10 mouse cellular contexts compared by ENCODE assay signal in genomic region chr17:28486720-28487119, GRCm38 (mm10). TPM values are rescaled to one million over a fixed set of nuclear protein-coding genes. Genes with fewer than 3 reads are reported as not detected.
DNase-seq lines count a peak whose midpoint lies in the region; ATAC-seq and TF ChIP-seq lines count a peak whose summit lies in the region.
"Had no signal": no experiment of that assay in that cellular context is flagged by ENCODE, and none has a peak within 500 bp of the region (broad histone marks: within the 10 kb centered on the region; RNA-seq: fewer than 3 reads in every experiment).

No protein-coding gene starts in this region.

- no peaks in the 10 kb centered on the region for H3K9me3 ChIP-seq in liver, embryonic 11.5 days (ENCODE audit: control insufficient read depth, low read length)
- H3K9me3 ChIP-seq in embryonic facial prominence, embryonic 10.5 days = no peaks in the 10 kb centered on the region
- no peaks in the 10 kb centered on the region for H3K9me3 ChIP-seq in hindbrain, embryonic 15.5 days

- H3K4me2 ChIP-seq in liver, embryonic 11.5 days = peak overlapping the region; percentile 87; the same call in 1 of the 2 replicates
- peak overlapping the region; percentile 78 for H3K4me2 ChIP-seq in hindbrain, embryonic 15.5 days

- peaks cover 12% of the 10 kb centered on the region; the same call in 1 of the 2 replicates for H3K4me1 ChIP-seq in liver, embryonic 11.5 days (replicated peaks; ENCODE audit: control insufficient read depth, insufficient read depth, low read length)
- H3K4me1 ChIP-seq in embryonic facial prominence, embryonic 10.5 days = peaks cover 46% of the 10 kb centered on the region
- H3K4me1 ChIP-seq in hindbrain, embryonic 15.5 days (replicated peaks) = peaks cover 20% of the 10 kb centered on the region
- H3K4me1 ChIP-seq in olfactory bulb, adult 2 months (ENCODE audit: control insufficient read depth, insufficient read depth, low read length) = peaks cover 17% of the 10 kb centered on the region

- no peak for TF ChIP-seq CTCF in olfactory bulb, adult 2 months (IDR thresholded peaks at IDR 0.05; ENCODE audit: insufficient read depth, low read depth, low read length)

- no peaks in the 10 kb centered on the region for H3K27me3 ChIP-seq in liver, embryonic 11.5 days (replicated peaks; ENCODE audit: control insufficient read depth, insufficient read depth, low read length)
- no peaks in the 10 kb centered on the region for H3K27me3 ChIP-seq in embryonic facial prominence, embryonic 10.5 days (replicated peaks; ENCODE audit: low read depth, poor library complexity, severe bottlenecking)
- H3K27me3 ChIP-seq in hindbrain, embryonic 15.5 days = no peaks in the 10 kb centered on the region

- TF ChIP-seq POLR2A in olfactory bulb, adult 2 months (IDR thresholded peaks at IDR 0.05; ENCODE audit: insufficient read depth, low read depth, low read length) = no peak

- H3K27ac ChIP-seq in liver, embryonic 11.5 days (ENCODE audit: low read depth, low read length) = peak overlapping the region; percentile 72; the same call in 1 of the 2 replicates
- 0 out of 2 replicates have a peak overlapping the region, but pooled peaks have one; percentile 94 for H3K27ac ChIP-seq in embryonic facial prominence, embryonic 10.5 days (replicated peaks)
- H3K27ac ChIP-seq in hindbrain, embryonic 15.5 days (replicated peaks) = no peak overlapping the region
- no peak overlapping the region; the same call in 1 of the 2 replicates for H3K27ac ChIP-seq in olfactory bulb, adult 2 months (ENCODE audit: insufficient read depth, low read depth, low read length)
- H3K27ac ChIP-seq: heart, adult 2 months had no signal

- WGBS in liver, embryonic 11.5 days = 72% methylated on average over 6 of the region's 6 CpGs
- WGBS in embryonic facial prominence, embryonic 10.5 days = 78% methylated on average over 6 of the region's 6 CpGs
- 81% methylated on average over 6 of the region's 6 CpGs for WGBS in hindbrain, embryonic 15.5 days
- 80% methylated on average over 6 of the region's 6 CpGs for WGBS in olfactory bulb, adult 2 months

- ATAC-seq in liver, embryonic 11.5 days (replicated peaks; ENCODE audit: low FRiP score) = no peak
- no peak for ATAC-seq in hindbrain, embryonic 15.5 days (ENCODE audit: low FRiP score, low read depth)

- H3K4me3 ChIP-seq in liver, embryonic 11.5 days (ENCODE audit: low read depth, low read length) = no peak overlapping the region
- peak overlapping the region; percentile 94 for H3K4me3 ChIP-seq in embryonic facial prominence, embryonic 10.5 days
- peak overlapping the region; percentile 95 for H3K4me3 ChIP-seq in hindbrain, embryonic 15.5 days
- peak overlapping the region; percentile 99; the same call in 1 of the 2 replicates for H3K4me3 ChIP-seq in olfactory bulb, adult 2 months (ENCODE audit: insufficient read depth, low read depth, low read length)

- no peak overlapping the region for H3K9ac ChIP-seq in liver, embryonic 11.5 days (ENCODE audit: low read depth, low read length)
- no peak overlapping the region for H3K9ac ChIP-seq in hindbrain, embryonic 15.5 days

- H3K36me3 ChIP-seq in liver, embryonic 11.5 days (ENCODE audit: control insufficient read depth, insufficient read depth, low read length) = no peaks in the 10 kb centered on the region
- no peaks in the 10 kb centered on the region for H3K36me3 ChIP-seq in embryonic facial prominence, embryonic 10.5 days (replicated peaks)
- no peaks in the 10 kb centered on the region for H3K36me3 ChIP-seq in hindbrain, embryonic 15.5 days

- no peak for DNase-seq in liver, embryonic 11.5 days (ENCODE audit: low spot score)
- DNase-seq in liver = no peak
- DNase-seq in embryonic facial prominence, embryonic 10.5 days (ENCODE audit: low spot score) = peak; percentile 19
- no peak for DNase-seq in thymus, postnatal 10 days (ENCODE audit: low spot score in 2 of 2)
- no peak for DNase-seq in layer of hippocampus, postnatal 25 days (ENCODE audit: extremely low spot score in 1 of 2, low spot score in 1 of 2)

RNA-seq across cellular contexts. Expression of gene Fkbp5, which starts 30.6 kb away (rescaled TPM):
- 8.8 and 10.1 TPM in 2 replicates for polyA plus RNA-seq in liver, embryonic 11.5 days (2014; fragmentation: Nextera tagmentation; extraction: Ambion mirVana)
- 32.0 and 32.8 TPM in 2 replicates for polyA plus RNA-seq in embryonic facial prominence, embryonic 10.5 days (2016; fragmentation: Nextera tagmentation; extraction: Ambion mirVana)
- 31.5 and 32.5 TPM in 2 replicates for polyA plus RNA-seq in hindbrain, embryonic 15.5 days (2015; fragmentation: Nextera tagmentation; extraction: Ambion mirVana)
- 185 TPM in 1 of 2 replicates, not detected in the other for polyA plus RNA-seq in olfactory bulb, adult 2 months (2012; ENCODE audit: insufficient read depth, insufficient read length, low replicate concordance, missing spikeins)
- 10 to 100 TPM; 62.5 to 85.0 TPM for total RNA-seq in layer of hippocampus, postnatal 25 days (2021)

RNA-seq across cellular contexts. Expression of gene Armc12, which starts 43.9 kb away (rescaled TPM):
- not detected in 2 replicates for polyA plus RNA-seq in liver, embryonic 11.5 days (2014; fragmentation: Nextera tagmentation; extraction: Ambion mirVana)
- polyA plus RNA-seq in embryonic facial prominence, embryonic 10.5 days (2016; fragmentation: Nextera tagmentation; extraction: Ambion mirVana) = not detected in 2 replicates
- polyA plus RNA-seq in hindbrain, embryonic 15.5 days (2015; fragmentation: Nextera tagmentation; extraction: Ambion mirVana) = not detected in 2 replicates
- not detected in 2 replicates for polyA plus RNA-seq in olfactory bulb, adult 2 months (2012; ENCODE audit: insufficient read depth, insufficient read length, low replicate concordance, missing spikeins)
- total RNA-seq in layer of hippocampus, postnatal 25 days (2021) = not detected
- total RNA-seq: heart, adult 2 months; left cerebral cortex, adult 8-10 months had no signal
- polyA plus RNA-seq: activated CD4-positive, CD25-positive, alpha-beta regulatory T cell, adult 4 months had no signal

Comparison
In these comparisons a context has a peak if more than half of its experiments do, and no peak if none do; other contexts are left out.
1. H3K27ac ChIP-seq: peak in liver, embryonic 11.5 days (single experiment) and embryonic facial prominence, embryonic 10.5 days (single experiment); none in hindbrain, embryonic 15.5 days (single experiment) and olfactory bulb, adult 2 months (single experiment).